Mouse (Mus musculus): ENCODE data around the gene Daw1. TPM values are rescaled to one million over a fixed set of nuclear protein-coding genes. Genes with fewer than 3 reads are reported as not detected.

The Daw1 gene
- not detected for polyA plus RNA-seq (2014; fragmentation: Illumina TruSeq; extraction: RNeasy Lipid Tissue Mini Kit (QIAGEN cat#74804); ENCODE audit: low read depth, low replicate concordance)

DNA sequence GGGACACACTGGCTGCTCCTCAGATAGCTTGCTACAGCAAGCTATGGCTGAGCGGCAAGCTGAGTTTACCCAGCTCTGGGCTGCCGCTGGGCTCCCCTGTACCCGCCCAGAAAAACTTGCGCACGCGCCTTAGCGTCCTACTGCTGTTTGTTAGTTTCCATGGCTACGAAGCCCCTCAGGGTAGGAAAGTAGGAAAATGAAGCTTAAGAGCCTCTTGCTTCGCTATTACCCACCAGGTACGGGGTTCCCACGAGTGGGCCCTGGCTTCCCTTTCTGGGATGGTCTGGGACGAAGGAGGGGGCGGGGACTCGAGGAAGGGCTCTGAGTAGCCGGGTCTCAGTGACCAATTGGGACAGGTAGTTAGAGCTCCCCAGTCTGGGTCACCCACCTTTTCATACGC is at the start of gene Daw1:
Gene Daw1 (plus strand): TSS at position 150 of the 400 bp plus-strand sequence.

DNA sequence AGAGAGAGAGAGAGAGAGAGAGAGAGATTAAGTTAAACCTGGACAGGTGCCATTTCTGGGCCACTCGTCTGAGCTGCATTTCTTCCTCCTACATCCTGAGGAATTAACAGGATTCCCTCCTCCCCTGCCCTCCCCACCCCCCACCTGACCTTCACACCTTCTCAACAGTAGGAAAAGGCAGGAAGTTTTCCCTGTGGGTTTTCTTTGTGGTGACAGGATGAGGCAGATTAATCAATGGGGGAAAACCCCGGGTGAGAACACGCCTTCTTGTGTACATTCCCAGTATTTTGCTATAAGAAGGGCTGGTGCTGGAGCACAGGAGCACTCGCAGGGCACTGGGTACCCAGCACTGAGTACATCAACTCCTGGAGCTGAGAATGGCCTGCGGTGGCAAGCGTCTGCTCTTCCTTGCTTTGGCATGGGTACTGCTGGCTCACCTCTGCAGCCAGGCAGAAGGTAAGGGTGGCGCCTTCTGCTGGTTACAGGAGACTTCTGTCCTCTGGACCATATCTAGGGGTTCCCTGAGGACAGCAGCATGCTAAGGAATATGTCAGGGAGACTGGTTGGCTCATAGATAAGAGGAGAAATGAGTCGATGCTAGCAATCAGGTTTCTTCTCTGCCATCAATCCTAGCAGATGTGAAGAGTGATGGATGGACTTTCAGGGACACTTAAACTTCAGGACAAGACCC is 43.0 kb upstream of the Daw1 start, which contains the start of gene Ccl20:
Gene Ccl20 (plus strand): TSS at position 320 of the 691 bp plus-strand sequence.

Other genes starting within 250 kb of the Daw1 start
- not detected for gene A030005L19Rik, start 246.4 kb upstream of the Daw1 start, polyA plus RNA-seq (2014; fragmentation: Illumina TruSeq; extraction: RNeasy Lipid Tissue Mini Kit (QIAGEN cat#74804); ENCODE audit: low read depth, low replicate concordance)
- gene A030014E15Rik, start 234.8 kb upstream of the Daw1 start, polyA plus RNA-seq (2014; fragmentation: Illumina TruSeq; extraction: RNeasy Lipid Tissue Mini Kit (QIAGEN cat#74804); ENCODE audit: low read depth, low replicate concordance): not detected
- not detected for gene Gm6217, start 228.4 kb upstream of the Daw1 start, polyA plus RNA-seq (2014; fragmentation: Illumina TruSeq; extraction: RNeasy Lipid Tissue Mini Kit (QIAGEN cat#74804); ENCODE audit: low read depth, low replicate concordance)
- gene A030003K21Rik, start 216.4 kb upstream of the Daw1 start, polyA plus RNA-seq (2014; fragmentation: Illumina TruSeq; extraction: RNeasy Lipid Tissue Mini Kit (QIAGEN cat#74804); ENCODE audit: low read depth, low replicate concordance): not detected
- not detected for gene Gm7544, start 203.7 kb upstream of the Daw1 start, polyA plus RNA-seq (2014; fragmentation: Illumina TruSeq; extraction: RNeasy Lipid Tissue Mini Kit (QIAGEN cat#74804); ENCODE audit: low read depth, low replicate concordance)
- gene Gm47955, start 199.5 kb upstream of the Daw1 start, polyA plus RNA-seq (2014; fragmentation: Illumina TruSeq; extraction: RNeasy Lipid Tissue Mini Kit (QIAGEN cat#74804); ENCODE audit: low read depth, low replicate concordance): not detected
- not detected for gene Gm47959, start 159.2 kb upstream of the Daw1 start, polyA plus RNA-seq (2014; fragmentation: Illumina TruSeq; extraction: RNeasy Lipid Tissue Mini Kit (QIAGEN cat#74804); ENCODE audit: low read depth, low replicate concordance)
- 1.0 TPM for gene Slc19a3, start 121.3 kb upstream of the Daw1 start, polyA plus RNA-seq (2014; fragmentation: Illumina TruSeq; extraction: RNeasy Lipid Tissue Mini Kit (QIAGEN cat#74804); ENCODE audit: low read depth, low replicate concordance)
- not detected for gene Krtap28-10, start 117.3 kb upstream of the Daw1 start, polyA plus RNA-seq (2014; fragmentation: Illumina TruSeq; extraction: RNeasy Lipid Tissue Mini Kit (QIAGEN cat#74804); ENCODE audit: low read depth, low replicate concordance)
- gene Gm47969, start 114.8 kb upstream of the Daw1 start, polyA plus RNA-seq (2014; fragmentation: Illumina TruSeq; extraction: RNeasy Lipid Tissue Mini Kit (QIAGEN cat#74804); ENCODE audit: low read depth, low replicate concordance): not detected
- not detected for gene A030005K14Rik, start 100.4 kb upstream of the Daw1 start, polyA plus RNA-seq (2014; fragmentation: Illumina TruSeq; extraction: RNeasy Lipid Tissue Mini Kit (QIAGEN cat#74804); ENCODE audit: low read depth, low replicate concordance)
- gene Krtap28-13, start 98.8 kb upstream of the Daw1 start, polyA plus RNA-seq (2014; fragmentation: Illumina TruSeq; extraction: RNeasy Lipid Tissue Mini Kit (QIAGEN cat#74804); ENCODE audit: low read depth, low replicate concordance): not detected
- not detected for gene Ccl20, start 43.0 kb upstream of the Daw1 start, polyA plus RNA-seq (2014; fragmentation: Illumina TruSeq; extraction: RNeasy Lipid Tissue Mini Kit (QIAGEN cat#74804); ENCODE audit: low read depth, low replicate concordance)
- gene Sphkap, start 248.4 kb downstream of the Daw1 start, polyA plus RNA-seq (2014; fragmentation: Illumina TruSeq; extraction: RNeasy Lipid Tissue Mini Kit (QIAGEN cat#74804); ENCODE audit: low read depth, low replicate concordance): 11.1 TPM

All from adrenal gland, adult 10 weeks (tissue).